Mouse (Mus musculus): ENCODE results near the gene Etfrf1. TPM values are rescaled to one million over a fixed set of nuclear protein-coding genes. Genes with fewer than 3 reads are reported as not detected.

Etfrf1 gene
- polyA plus RNA-seq, 1 experiment from 2014 or later, result 35.2 TPM

DNA sequence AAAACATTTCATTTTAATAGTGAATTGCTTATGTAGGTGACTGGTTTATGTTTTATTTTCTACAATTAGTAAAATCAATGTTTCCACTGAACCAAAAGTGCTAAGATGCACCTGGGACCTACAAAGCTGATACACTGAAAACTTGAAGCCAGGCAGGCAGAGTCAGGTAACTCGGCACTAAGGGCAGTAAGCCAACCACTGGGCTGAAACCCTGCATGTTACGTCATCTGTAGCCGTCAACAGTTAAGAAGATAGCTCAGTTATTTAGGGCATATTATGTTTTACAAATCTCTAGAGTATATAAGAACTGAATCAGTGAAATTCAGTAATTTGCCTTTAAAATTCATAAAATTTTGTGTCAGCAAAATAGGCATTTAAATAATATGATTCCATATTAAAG, 15.4 kb downstream of the Etfrf1 start:
- Histone ChIP-seq H3K4me1 (no peaks in the 10 kb centered on the region), H3K9me3 (replicated peaks) (no peaks in the 10 kb centered on the region), H3K9ac (no peak overlapping the region), H3K4me3 (replicated peaks) (no peak overlapping the region), H3K27ac (replicated peaks) (no peak overlapping the region), H3K4me2 (replicated peaks) (no peak overlapping the region), H3K36me3 (peaks cover 7% of the 10 kb centered on the region), H3K27me3 (no peaks in the 10 kb centered on the region)
- ATAC-seq (ENCODE audit: insufficient number of reproducible peaks, low FRiP score, low TSS enrichment, low read depth), result no peak
- WGBS, result 83% methylated on average over 3 of the region's 3 CpGs

DNA sequence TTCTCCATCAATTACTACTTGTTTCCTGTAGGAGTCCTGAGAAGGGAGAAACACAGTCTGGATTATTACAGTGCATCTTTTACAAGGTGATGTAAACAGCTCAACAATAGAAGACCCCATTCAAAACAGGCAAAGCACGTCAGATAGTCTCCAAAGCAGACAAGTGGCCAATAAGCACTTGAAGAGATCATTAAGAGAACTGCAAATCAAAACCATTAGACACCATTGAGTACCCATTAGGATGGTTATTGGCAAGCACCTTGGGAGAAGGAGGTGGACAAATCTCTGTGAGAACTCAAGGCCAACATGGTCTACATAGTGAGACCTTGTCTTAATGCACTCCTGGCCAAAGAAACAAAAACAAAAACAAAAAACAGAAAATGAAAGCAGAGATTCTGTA, 23.5 kb downstream of the Etfrf1 start:
- Histone ChIP-seq H3K4me3 (replicated peaks) (no peak overlapping the region), H3K27me3 (no peaks in the 10 kb centered on the region), H3K9ac (no peak overlapping the region), H3K4me1 (no peaks in the 10 kb centered on the region), H3K36me3 (peaks cover 14% of the 10 kb centered on the region), H3K9me3 (replicated peaks) (no peaks in the 10 kb centered on the region), H3K4me2 (replicated peaks) (no peak overlapping the region), H3K27ac (replicated peaks) (no peak overlapping the region)
- 79% methylated on average over 1 of the region's 1 CpGs for WGBS
- no peak for ATAC-seq (ENCODE audit: insufficient number of reproducible peaks, low FRiP score, low TSS enrichment, low read depth)

DNA sequence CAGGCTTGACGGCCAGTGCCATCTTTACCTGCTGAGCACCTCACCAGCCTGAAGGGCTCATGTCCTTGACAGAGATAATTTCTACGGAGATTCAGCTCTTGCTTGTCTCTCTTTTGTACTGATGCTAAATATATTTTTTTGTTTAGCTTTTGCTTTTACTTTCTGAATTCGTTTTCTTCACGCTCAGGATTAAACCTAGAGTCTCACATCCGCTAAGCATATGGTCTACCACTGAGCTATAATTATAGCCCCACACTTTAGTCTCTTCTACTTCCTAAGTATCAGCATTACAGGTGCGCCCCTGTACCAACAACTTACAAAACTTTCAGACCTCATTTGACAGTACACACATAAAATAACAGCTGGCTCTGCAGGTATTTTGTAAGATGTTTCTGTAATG, 24.4 kb downstream of the Etfrf1 start:
- Histone ChIP-seq H3K27me3 (no peaks in the 10 kb centered on the region), H3K4me1 (no peaks in the 10 kb centered on the region), H3K36me3 (peaks cover 21% of the 10 kb centered on the region), H3K9ac (no peak overlapping the region), H3K4me3 (replicated peaks) (no peak overlapping the region), H3K27ac (replicated peaks) (no peak overlapping the region), H3K4me2 (replicated peaks) (no peak overlapping the region), H3K9me3 (replicated peaks) (no peaks in the 10 kb centered on the region)
- ATAC-seq (ENCODE audit: insufficient number of reproducible peaks, low FRiP score, low TSS enrichment, low read depth), result no peak
- WGBS, result 83% methylated on average over 6 of the region's 6 CpGs

DNA sequence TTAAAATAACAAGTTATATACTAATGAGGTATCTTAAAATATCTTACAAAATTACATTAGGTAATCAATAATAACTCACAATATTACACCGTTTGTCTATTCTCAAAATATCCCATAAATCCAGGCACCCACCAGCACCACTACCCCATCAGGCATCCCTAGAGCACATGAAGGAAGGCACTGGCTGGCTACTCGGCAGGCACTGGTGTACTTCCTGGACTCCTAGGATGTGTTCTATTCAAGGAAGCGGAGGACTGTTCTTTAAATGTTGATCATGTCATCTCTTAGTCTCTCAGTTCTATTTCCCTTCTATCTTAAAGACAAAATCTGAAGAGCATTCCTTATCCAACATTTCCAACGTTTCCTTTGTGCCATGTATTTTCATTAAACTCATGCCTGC, 26.2 kb downstream of the Etfrf1 start:
- Histone ChIP-seq H3K4me3 (replicated peaks) (no peak overlapping the region), H3K9me3 (replicated peaks) (no peaks in the 10 kb centered on the region), H3K27ac (replicated peaks) (no peak overlapping the region), H3K4me2 (replicated peaks) (no peak overlapping the region), H3K9ac (no peak overlapping the region), H3K4me1 (no peaks in the 10 kb centered on the region), H3K36me3 (0 out of 2 replicates have a peak, but pooled peaks cover 24% of the 10 kb centered on the region), H3K27me3 (no peaks in the 10 kb centered on the region)
- no peak for ATAC-seq (ENCODE audit: insufficient number of reproducible peaks, low FRiP score, low TSS enrichment, low read depth)
- WGBS, result 74% methylated on average over 4 of the region's 4 CpGs

DNA sequence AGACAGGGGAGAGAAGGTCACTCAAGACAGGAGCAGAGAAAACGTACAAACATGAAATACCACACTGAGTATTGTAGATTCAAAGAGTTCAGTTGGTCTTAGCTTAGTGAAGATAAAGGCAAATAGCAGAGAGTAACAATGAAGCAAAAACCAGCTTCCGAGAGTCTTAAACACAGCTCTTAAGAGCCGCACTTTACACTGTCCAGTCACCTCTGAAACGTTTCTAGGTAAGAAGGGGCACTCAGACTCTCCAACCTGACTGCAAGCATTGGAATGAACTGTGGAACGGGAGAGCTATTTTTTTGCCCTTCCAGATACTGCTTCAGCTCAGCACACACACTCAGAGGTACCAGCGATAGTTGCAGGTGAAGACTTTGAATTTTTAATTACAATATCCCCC, 29.4 kb downstream of the Etfrf1 start:
- Histone ChIP-seq H3K27me3 (no peaks in the 10 kb centered on the region), H3K27ac (replicated peaks) (no peak overlapping the region), H3K4me2 (replicated peaks) (no peak overlapping the region), H3K9me3 (replicated peaks) (no peaks in the 10 kb centered on the region), H3K4me3 (replicated peaks) (no peak overlapping the region), H3K36me3 (peaks cover 31% of the 10 kb centered on the region; the same call in 1 of the 2 replicates), H3K4me1 (no peaks in the 10 kb centered on the region), H3K9ac (no peak overlapping the region)
- 89% methylated on average over 6 of the region's 6 CpGs for whole genome bisulfite sequencing
- no peak for ATAC-seq (ENCODE audit: insufficient number of reproducible peaks, low FRiP score, low TSS enrichment, low read depth)

DNA sequence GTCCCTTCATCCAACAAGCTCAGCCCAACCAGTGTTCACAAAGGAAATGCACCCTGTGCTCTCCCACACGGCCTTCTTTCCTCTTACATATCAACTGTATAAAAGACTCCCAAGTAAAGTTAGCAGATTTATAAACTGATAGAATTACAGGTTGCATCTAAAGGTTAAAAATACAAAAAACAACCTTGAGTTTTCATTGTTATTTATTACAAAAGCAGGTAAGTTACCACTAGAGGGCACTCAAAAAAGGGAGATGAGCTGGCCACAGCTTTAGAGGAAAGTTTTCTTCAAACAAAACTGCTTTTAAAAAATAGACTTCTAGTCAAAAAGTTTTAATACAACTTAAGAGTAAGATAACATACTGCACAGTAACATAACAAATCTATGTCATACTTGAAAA, 31.6 kb downstream of the Etfrf1 start:
- no peak for ATAC-seq (ENCODE audit: insufficient number of reproducible peaks, low FRiP score, low TSS enrichment, low read depth)
- H3K9me3 ChIP-seq (replicated peaks), result no peaks in the 10 kb centered on the region
- 36% methylated on average over 1 of the region's 1 CpGs for WGBS
- no peaks in the 10 kb centered on the region for H3K27me3 ChIP-seq
- no peak overlapping the region for H3K27ac ChIP-seq (replicated peaks)
- no peak overlapping the region for H3K9ac ChIP-seq
- H3K4me1 ChIP-seq, result no peaks in the 10 kb centered on the region
- peaks cover 34% of the 10 kb centered on the region; the same call in 1 of the 2 replicates for H3K36me3 ChIP-seq
- no peak overlapping the region for H3K4me2 ChIP-seq (replicated peaks)
- no peak overlapping the region for H3K4me3 ChIP-seq (replicated peaks)

DNA sequence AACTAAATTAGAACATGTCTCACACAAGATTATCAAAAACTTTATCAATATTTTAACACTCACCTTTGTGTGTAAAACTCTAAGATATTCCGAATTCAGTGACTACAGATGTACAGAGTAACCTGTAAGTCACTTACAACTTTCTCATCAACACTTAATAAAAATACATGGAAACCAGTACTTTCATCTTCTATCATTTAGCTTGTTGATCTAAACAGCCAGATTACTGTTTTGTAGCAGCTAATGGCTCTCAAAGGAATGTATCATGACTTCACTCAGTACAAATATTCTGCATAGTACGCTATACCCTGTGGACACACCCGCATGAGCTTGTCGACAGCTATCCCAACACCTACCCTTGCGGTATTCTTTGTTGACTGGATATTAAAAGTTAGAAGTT, 35.9 kb downstream of the Etfrf1 start:
- ATAC-seq (ENCODE audit: insufficient number of reproducible peaks, low FRiP score, low TSS enrichment, low read depth), result no peak
- no peaks in the 10 kb centered on the region for H3K27me3 ChIP-seq
- H3K9ac ChIP-seq, result no peak overlapping the region
- H3K36me3 ChIP-seq, result peaks cover 13% of the 10 kb centered on the region; the same call in 1 of the 2 replicates
- WGBS, result 81% methylated on average over 5 of the region's 5 CpGs
- no peak overlapping the region for H3K4me2 ChIP-seq (replicated peaks)
- H3K4me3 ChIP-seq (replicated peaks), result no peak overlapping the region
- H3K9me3 ChIP-seq (replicated peaks), result no peaks in the 10 kb centered on the region
- H3K4me1 ChIP-seq, result peaks cover 15% of the 10 kb centered on the region
- no peak overlapping the region for H3K27ac ChIP-seq (replicated peaks)

DNA sequence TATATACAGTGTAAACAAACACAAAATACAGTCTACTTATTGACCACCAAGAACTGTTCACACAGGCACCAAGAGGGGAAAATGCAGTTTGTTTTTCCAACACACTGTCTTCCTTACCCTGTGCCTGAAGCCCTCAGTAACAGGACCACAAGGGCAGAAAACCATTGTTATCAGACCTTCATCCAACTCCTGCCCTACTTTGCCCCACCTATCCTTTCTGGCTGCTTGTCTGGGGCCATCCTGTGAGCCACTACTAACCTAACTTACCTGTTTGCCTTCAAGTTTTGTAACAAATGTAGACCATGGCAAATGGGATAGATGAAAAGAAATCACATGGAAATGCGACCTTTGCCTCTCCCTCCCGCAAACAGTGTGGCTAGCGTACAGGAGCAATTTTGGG, 37.0 kb downstream of the Etfrf1 start:
- peak overlapping the region; percentile 8; the same call in 1 of the 2 replicates for H3K4me2 ChIP-seq (replicated peaks)
- H3K9me3 ChIP-seq (replicated peaks), result no peaks in the 10 kb centered on the region
- H3K4me1 ChIP-seq, result peaks cover 15% of the 10 kb centered on the region
- no peak overlapping the region for H3K9ac ChIP-seq
- H3K4me3 ChIP-seq (replicated peaks), result peak overlapping the region; percentile 7; the same call in 1 of the 2 replicates
- H3K27ac ChIP-seq (replicated peaks), result no peak overlapping the region
- H3K36me3 ChIP-seq, result peaks cover 13% of the 10 kb centered on the region; the same call in 1 of the 2 replicates
- WGBS, result 61% methylated on average over 3 of the region's 3 CpGs
- no peaks in the 10 kb centered on the region for H3K27me3 ChIP-seq
- ATAC-seq (ENCODE audit: insufficient number of reproducible peaks, low FRiP score, low TSS enrichment, low read depth), result no peak

DNA sequence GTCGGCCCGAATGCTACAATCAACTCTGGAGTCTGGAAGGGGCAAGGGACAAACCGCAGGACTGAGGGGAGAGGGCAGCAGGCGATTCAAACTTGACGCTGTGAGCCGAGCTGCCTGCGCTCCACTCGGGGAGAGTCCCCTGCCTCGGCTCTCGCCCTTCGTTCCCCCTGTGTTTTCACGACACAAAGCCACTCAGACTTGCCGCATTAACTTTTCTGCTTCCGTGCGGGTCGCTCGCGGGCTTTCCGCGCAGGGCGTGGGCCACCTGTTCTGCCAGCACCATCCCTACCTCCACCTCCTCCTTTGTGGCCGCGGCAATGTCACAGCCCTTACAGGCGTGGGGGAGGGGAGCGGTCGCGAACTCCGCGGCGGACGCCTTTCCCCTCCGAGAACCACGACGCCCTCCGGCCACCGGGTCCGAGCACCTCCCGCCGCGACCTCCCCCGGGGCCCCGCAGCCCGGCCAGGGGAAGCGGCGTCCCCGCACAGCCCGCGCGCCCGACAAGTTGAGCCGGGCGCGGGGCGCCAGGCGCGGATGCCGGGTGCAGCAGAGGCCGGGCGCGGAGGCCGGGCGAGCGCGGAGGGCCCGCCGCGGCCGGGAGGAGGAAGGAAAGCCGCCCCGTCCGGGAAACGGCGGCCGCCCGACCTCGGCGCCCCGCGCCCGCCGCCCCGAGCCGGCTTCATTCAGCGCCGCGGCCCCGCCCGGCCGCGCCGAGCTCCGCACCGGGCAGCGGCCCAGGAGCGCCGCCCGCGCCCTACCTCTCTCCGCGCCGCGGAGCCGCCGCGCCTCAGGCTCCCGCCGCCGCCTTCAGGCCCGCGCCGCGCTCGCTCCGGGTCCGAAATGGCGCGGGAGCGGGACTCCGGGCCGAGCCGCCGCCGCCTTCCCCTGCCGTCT, 38.6 kb downstream of the Etfrf1 start:
- peak overlapping the region; percentile 89 for H3K27ac ChIP-seq (replicated peaks)

DNA sequence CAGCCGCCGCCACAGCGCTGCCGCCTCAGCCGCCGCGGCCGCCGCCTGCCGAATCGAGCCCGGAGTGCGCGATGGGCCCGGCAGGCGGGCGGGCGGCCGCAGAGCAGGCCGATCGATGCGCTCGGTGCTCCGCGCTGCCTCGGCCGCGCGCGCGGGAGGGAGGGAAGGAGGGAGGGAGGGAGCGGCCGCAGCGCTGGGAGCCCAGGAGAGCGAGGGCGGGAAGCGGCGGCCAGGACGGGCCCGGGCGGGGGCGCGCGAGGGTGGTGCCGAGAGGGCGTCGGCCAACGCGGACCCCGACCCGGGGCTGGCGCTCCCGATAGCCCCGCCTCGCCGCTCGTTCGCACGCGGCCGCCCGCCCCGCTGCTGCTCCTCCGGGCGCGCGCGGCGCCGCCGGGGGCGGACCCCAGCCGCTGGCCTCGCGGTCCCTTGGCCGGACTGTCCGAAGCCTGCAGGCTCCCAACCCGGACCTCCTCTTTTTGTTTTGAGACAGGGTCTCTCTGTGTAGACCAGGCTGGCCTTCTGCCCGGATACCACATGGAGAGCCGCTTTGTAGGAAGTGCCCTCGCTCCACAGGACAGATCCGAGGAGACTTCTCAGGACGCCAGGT, 39.4 kb downstream of the Etfrf1 start, which contains the start of gene Kras:
TSS of gene Kras (minus strand) at position 55 of the 607 bp plus-strand sequence.
- peak within 1 kb of the TSS; percentile 87 for H3K4me3 ChIP-seq (replicated peaks)
- H3K36me3 ChIP-seq, result peaks cover 3% of the 10 kb centered on the region; the same call in 1 of the 2 replicates
- H3K9me3 ChIP-seq (replicated peaks), result no peaks in the 10 kb centered on the region
- H3K27me3 ChIP-seq, result no peaks in the 10 kb centered on the region
- peak; percentile 96 for ATAC-seq (ENCODE audit: insufficient number of reproducible peaks, low FRiP score, low TSS enrichment, low read depth)
- peak within 1 kb of the TSS; percentile 87 for H3K9ac ChIP-seq
- WGBS, result under 1% methylated on average over 62 of the region's 83 CpGs
- H3K4me2 ChIP-seq (replicated peaks), result peak within 1 kb of the TSS; percentile 77
- H3K4me1 ChIP-seq, result peaks cover 15% of the 10 kb centered on the region
- peak within 1 kb of the TSS; percentile 89 for H3K27ac ChIP-seq (replicated peaks)

More for the DNA sequence above, 38.6 kb downstream of the Etfrf1 start:
- peak; percentile 61 for ATAC-seq (ENCODE audit: insufficient number of reproducible peaks, low FRiP score, low TSS enrichment, low read depth)
- WGBS, result under 1% methylated on average over 109 of the region's 124 CpGs
- Histone ChIP-seq H3K4me2 (replicated peaks) (peak overlapping the region; percentile 77), H3K4me1 (peaks cover 15% of the 10 kb centered on the region), H3K9ac (peak overlapping the region; percentile 87), H3K9me3 (replicated peaks) (no peaks in the 10 kb centered on the region), H3K4me3 (replicated peaks) (peak overlapping the region; percentile 87), H3K36me3 (peaks cover 6% of the 10 kb centered on the region; the same call in 1 of the 2 replicates), H3K27me3 (no peaks in the 10 kb centered on the region)

DNA sequence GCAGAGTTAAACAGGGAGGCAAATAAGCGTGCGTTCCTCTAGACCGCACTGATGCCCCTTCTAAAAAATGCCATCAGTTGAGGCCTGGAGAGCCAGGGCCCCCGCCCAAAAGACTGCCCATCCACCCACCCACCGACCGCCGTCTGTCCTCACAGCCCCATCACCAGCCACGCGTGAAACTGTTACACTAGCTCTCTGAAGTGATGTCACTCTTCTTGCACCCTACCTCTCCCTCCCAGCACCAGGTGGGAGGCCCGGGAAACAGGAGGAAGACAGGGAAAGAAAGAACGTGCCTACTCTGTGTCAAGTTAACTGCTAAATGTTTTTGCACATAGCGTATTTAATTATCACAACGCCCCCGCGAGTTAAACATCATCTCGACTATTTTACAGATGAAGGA, 39.9 kb downstream of the Etfrf1 start:
- Histone ChIP-seq H3K4me1 (peaks cover 15% of the 10 kb centered on the region), H3K9me3 (replicated peaks) (no peaks in the 10 kb centered on the region), H3K4me2 (replicated peaks) (peak overlapping the region; percentile 61), H3K36me3 (no peaks in the 10 kb centered on the region), H3K27ac (replicated peaks) (peak overlapping the region; percentile 89), H3K4me3 (replicated peaks) (peak overlapping the region; percentile 87), H3K9ac (peak overlapping the region; percentile 39), H3K27me3 (no peaks in the 10 kb centered on the region)
- WGBS, result 10% methylated on average over 16 of the region's 16 CpGs
- ATAC-seq (ENCODE audit: insufficient number of reproducible peaks, low FRiP score, low TSS enrichment, low read depth), result no peak
